Mouse (Mus musculus) neural tube, embryonic 15.5 days (tissue): Measurements from ENCODE around the gene Zrsr1. TPM values are rescaled to one million over a fixed set of nuclear protein-coding genes. Genes with fewer than 3 reads are reported as not detected.

Experiments used
- ATAC-seq: fragments of 200-750 bp; cut with Nextera tagmentation; 2 replicates; pipeline ENCODE4 v1.8.0; 2017; ENCODE audit warnings: mild to moderate bottlenecking, moderate TSS enrichment, moderate library complexity; ENCODE audit not compliant: low FRiP score
- H3K27ac ChIP-seq: fragments of 300-500 bp; sonication (generic); replicated peaks from 2 replicates; pipeline ENCODE4 v1.5.1; 2015; ENCODE audit warnings: mild to moderate bottlenecking, inconsistent platforms
- H3K27me3 ChIP-seq: fragments of 300-500 bp; sonication (generic); replicated peaks from 2 replicates; pipeline ENCODE4 v1.6.1; 2015; ENCODE audit warnings: inconsistent platforms
- H3K36me3 ChIP-seq: fragments of 300-500 bp; sonication (generic); 2 replicates; pipeline ENCODE4 v1.6.1; 2015; ENCODE audit warnings: inconsistent platforms
- H3K4me1 ChIP-seq: fragments of 300-500 bp; sonication (generic); 2 replicates; pipeline ENCODE4 v1.6.1; 2015; ENCODE audit warnings: inconsistent platforms
- H3K4me2 ChIP-seq: fragments of 300-500 bp; sonication (generic); 2 replicates; pipeline ENCODE4 v1.6.1; 2015; ENCODE audit warnings: inconsistent platforms, mild to moderate bottlenecking, moderate library complexity
- H3K4me3 ChIP-seq: fragments of 300-500 bp; sonication (generic); replicated peaks from 2 replicates; pipeline ENCODE4 v1.5.1; 2015; ENCODE audit warnings: mild to moderate bottlenecking, inconsistent platforms
- H3K9ac ChIP-seq: fragments of 300-500 bp; sonication (generic); replicated peaks from 2 replicates; pipeline ENCODE4 v1.6.1; 2015; ENCODE audit warnings: mild to moderate bottlenecking, inconsistent platforms
- H3K9me3 ChIP-seq: fragments of 300-500 bp; sonication (generic); replicated peaks from 2 replicates; pipeline ENCODE4 v1.6.1; 2016; ENCODE audit warnings: inconsistent platforms
- WGBS: fragments of 180-500 bp; shearing (Covaris S2); methylation state at CpG from one replicate; pipeline ENCODE4 v1.1.7; 2015; ENCODE audit warnings: mixed read lengths; 5-methylcytosine and 5-hydroxymethylcytosine counted together
- polyA plus RNA-seq: library from polyadenylated mRNA; unstranded; fragments of >200 nt; fragmentation: Nextera tagmentation; extraction: Ambion mirVana; gene quantifications from 2 replicates; pipeline ENCODE4 v1.2.1, GENCODE M21; 2015

Gene Zrsr1
- polyA plus RNA-seq, 1 experiment from 2014 or later = 9.5 TPM

DNA sequence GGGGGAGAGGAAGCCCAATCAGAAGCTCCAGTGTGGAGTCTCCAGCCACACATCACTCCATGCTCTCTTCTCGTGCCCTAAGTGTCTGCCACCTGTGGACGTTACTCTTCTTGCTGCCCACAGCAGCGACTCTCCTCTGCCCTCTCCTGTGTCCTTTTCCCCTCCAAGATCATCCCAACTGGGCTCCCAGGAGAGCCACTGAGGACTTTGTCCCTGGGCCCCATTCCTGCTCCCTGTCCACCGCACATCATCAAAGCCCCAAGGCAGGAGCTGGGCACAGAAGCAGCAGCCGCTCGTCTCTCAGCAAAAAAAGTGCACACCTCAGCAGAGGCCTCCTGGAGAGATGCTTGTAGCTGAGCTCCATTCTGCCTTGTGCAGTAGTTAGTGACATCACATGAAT lies 43.2 kb downstream of the Zrsr1 start:
- no peak for ATAC-seq
- H3K27me3 ChIP-seq = no peaks in the 10 kb centered on the region
- H3K9ac ChIP-seq = no peak overlapping the region
- no peaks in the 10 kb centered on the region for H3K36me3 ChIP-seq
- no peaks in the 10 kb centered on the region for H3K4me1 ChIP-seq
- no peak overlapping the region for H3K4me3 ChIP-seq
- H3K9me3 ChIP-seq = no peaks in the 10 kb centered on the region
- no peak overlapping the region for H3K4me2 ChIP-seq
- 79% methylated on average over 6 of the region's 6 CpGs for WGBS
- no peak overlapping the region for H3K27ac ChIP-seq

DNA sequence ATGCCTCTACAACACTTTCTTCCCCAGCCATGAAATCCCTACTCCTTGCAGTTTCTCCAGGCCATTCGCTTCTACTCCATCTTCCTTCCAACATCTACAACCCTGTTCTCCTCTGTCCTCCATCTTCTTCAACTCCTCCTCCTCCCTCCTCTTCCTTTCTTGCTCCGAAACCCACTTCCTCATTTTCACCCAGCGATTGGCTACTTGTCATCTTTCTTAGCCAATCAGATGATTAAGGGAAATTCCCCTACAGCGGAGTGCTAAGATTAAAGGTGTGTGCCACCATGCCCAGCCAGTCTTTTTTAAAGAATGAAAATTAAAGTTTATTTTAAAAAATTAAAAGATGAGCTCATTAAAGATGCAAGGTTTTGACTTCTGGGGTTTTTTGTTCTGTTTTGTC lies 46.1 kb downstream of the Zrsr1 start:
- ATAC-seq = no peak
- H3K4me2 ChIP-seq = no peak overlapping the region
- no peaks in the 10 kb centered on the region for H3K9me3 ChIP-seq
- H3K36me3 ChIP-seq = no peaks in the 10 kb centered on the region
- H3K4me3 ChIP-seq = no peak overlapping the region
- no peak overlapping the region for H3K27ac ChIP-seq
- WGBS = 93% methylated on average over 4 of the region's 4 CpGs
- no peak overlapping the region for H3K9ac ChIP-seq
- no peaks in the 10 kb centered on the region for H3K27me3 ChIP-seq
- no peaks in the 10 kb centered on the region for H3K4me1 ChIP-seq

DNA sequence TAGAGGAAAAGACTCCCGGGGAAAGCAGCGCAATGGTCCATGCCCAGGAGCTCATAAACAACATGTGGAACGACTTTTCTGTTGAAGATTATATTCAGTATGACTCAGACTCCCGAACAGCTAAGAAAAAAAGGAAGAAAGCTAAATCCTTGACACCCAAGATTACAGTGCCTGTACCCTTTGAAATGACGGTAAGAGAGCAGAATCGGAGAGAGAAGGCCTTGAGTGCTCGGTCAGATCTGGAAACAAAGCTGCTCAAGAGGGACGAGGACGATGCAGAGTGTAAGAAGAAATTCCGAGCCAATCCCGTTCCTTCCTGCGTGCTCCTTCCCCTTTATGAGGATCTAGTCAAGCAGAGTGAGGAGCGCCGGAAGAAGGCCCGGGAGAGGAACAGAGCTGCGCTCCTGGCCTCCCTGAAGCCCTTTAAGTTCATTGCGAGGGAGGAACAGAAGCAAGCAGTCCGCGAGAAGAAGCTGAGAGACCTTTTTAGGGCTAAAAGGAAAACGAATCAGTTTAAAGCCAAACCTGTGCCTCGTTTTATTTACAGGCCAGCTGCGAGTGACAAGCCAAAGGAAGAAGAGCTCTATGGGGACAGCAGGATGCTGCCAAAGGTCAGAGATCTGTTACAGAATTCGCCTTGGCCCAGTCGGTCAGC lies 48.4 kb downstream of the Zrsr1 start:
- H3K9me3 ChIP-seq = no peaks in the 10 kb centered on the region
- WGBS = 75% methylated on average over 24 of the region's 24 CpGs

DNA sequence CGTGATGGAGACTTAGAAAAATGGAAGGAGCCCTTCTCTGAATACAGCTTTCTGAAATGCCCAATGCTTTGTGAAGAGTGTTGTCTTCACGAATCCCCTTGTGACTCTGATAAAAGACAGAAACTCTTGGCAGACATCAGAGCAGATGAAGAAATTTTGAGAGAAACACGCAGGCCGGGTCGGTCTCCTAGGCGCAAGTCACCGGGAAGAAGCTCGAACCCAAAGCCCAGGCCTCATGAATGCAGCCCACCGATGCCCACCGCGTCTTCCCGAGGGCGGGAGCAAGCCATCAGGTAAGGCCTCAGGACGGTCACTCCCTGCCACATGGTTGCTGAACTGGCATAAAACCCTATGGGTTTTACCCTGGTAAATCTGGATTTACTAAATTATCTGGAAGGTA lies 49.0 kb downstream of the Zrsr1 start:
- Histone ChIP-seq H3K9ac (no peak overlapping the region), H3K27ac (no peak overlapping the region), H3K27me3 (no peaks in the 10 kb centered on the region)

More for the DNA sequence above, 48.4 kb downstream of the Zrsr1 start:
- Histone ChIP-seq H3K27ac (no peak overlapping the region), H3K4me3 (no peak overlapping the region), H3K4me2 (no peak overlapping the region), H3K4me1 (no peaks in the 10 kb centered on the region), H3K27me3 (no peaks in the 10 kb centered on the region), H3K9ac (no peak overlapping the region), H3K36me3 (no peaks in the 10 kb centered on the region)
- no peak for ATAC-seq

DNA sequence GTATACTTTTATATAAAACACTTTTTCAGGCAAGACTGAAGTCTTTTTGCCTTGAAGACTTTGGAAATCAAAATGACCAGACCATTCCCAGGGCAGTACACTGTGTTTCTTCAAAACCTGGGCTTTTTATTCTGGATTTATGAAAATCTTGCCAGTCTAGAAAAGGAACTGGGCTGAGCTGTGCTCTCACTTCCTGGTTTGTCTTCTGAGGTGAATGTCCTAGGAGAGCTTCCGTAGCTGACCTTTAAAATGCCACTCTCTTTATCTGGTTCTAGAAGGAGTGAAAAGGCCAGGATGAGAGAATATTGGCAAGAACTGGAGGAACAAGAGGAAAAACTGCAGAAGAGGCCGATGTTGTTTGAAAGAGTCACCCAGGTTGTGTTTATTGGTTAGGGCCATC lies 51.4 kb downstream of the Zrsr1 start:
- ATAC-seq = no peak
- Histone ChIP-seq H3K4me1 (no peaks in the 10 kb centered on the region), H3K36me3 (no peaks in the 10 kb centered on the region), H3K4me3 (no peak overlapping the region), H3K4me2 (no peak overlapping the region), H3K9me3 (no peaks in the 10 kb centered on the region), H3K9ac (no peak overlapping the region), H3K27ac (no peak overlapping the region), H3K27me3 (no peaks in the 10 kb centered on the region)
- 95% methylated on average over 2 of the region's 2 CpGs for WGBS

More for the DNA sequence above, 49.0 kb downstream of the Zrsr1 start:
- no peak overlapping the region for H3K4me3 ChIP-seq
- H3K9me3 ChIP-seq = no peaks in the 10 kb centered on the region
- 95% methylated on average over 14 of the region's 14 CpGs for WGBS
- no peak overlapping the region for H3K4me2 ChIP-seq
- no peaks in the 10 kb centered on the region for H3K36me3 ChIP-seq
- ATAC-seq = no peak
- no peaks in the 10 kb centered on the region for H3K4me1 ChIP-seq

DNA sequence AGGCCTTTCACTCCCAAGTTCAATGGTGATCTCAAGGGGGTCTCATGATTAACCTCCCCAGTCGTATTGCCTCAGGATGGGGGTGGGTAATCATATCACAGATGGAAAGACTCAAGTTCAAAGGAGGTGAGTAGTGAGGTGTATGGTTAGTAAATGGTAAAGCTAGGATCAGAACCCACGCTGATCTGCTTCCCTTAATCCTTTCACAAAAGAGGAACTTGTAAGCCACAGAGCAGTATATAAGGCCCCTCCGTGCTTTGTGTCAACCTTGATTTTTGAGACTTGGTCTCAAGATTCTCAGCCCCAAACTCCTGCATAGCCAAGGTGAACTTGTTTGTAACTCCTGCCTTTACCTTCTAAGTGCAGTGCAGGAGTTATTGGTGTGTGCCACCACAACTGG lies 52.4 kb downstream of the Zrsr1 start:
- Histone ChIP-seq H3K27ac (no peak overlapping the region), H3K4me2 (no peak overlapping the region), H3K4me3 (no peak overlapping the region), H3K27me3 (no peaks in the 10 kb centered on the region), H3K9ac (no peak overlapping the region), H3K9me3 (no peaks in the 10 kb centered on the region), H3K4me1 (no peaks in the 10 kb centered on the region), H3K36me3 (no peaks in the 10 kb centered on the region)
- no peak for ATAC-seq
- WGBS = 88% methylated on average over 3 of the region's 3 CpGs

Other genes with a start within 250 kb of the Zrsr1 start
- 2.3 and 5.5 TPM in 2 replicates for gene B3gnt2, start 111.0 kb upstream of the Zrsr1 start, polyA plus RNA-seq
- gene Gm28048, start 10.1 kb downstream of the Zrsr1 start, polyA plus RNA-seq = 4.3 and 8.4 TPM in 2 replicates
- gene Commd1, start 10.4 kb downstream of the Zrsr1 start, polyA plus RNA-seq = 243 and 255 TPM in 2 replicates
- gene Cct4, start 18.5 kb downstream of the Zrsr1 start, polyA plus RNA-seq = 261 and 275 TPM in 2 replicates
- gene Fam161a, start 35.5 kb downstream of the Zrsr1 start, polyA plus RNA-seq = 3.2 and 5.3 TPM in 2 replicates